ENCODE assay signal across 22 mouse cellular contexts in genomic region chr8:77453836-77454235, GRCm38 (mm10).
DNase-seq lines count a peak whose midpoint lies in the region; ATAC-seq lines count a peak whose summit lies in the region.
"Had no signal": no experiment of that assay in that cellular context is flagged by ENCODE, and none has a peak within 500 bp of the region (broad histone marks: within the 10 kb centered on the region; RNA-seq: fewer than 3 reads in every experiment).

No protein-coding gene starts in this region.

- H3K27ac ChIP-seq in heart, embryonic 14.5 days (replicated peaks in 1 of 2; ENCODE audit: control insufficient read depth in 1 of 2, insufficient read depth in 1 of 2, low read depth in 2 of 2, low read length in 2 of 2) = no peak overlapping the region
- H3K27ac ChIP-seq in heart, embryonic 10.5 days = no peak overlapping the region
- H3K27ac ChIP-seq: embryonic facial prominence, embryonic 12.5 days; forebrain, embryonic 15.5 days; heart, embryonic 15.5 days; hindbrain, embryonic 12.5 days had no signal

- H3K27me3 ChIP-seq in heart, embryonic 14.5 days (ENCODE audit: control insufficient read depth, insufficient read depth, low read length) = no peaks in the 10 kb centered on the region
- H3K27me3 ChIP-seq in heart, embryonic 10.5 days (ENCODE audit: insufficient read depth, poor library complexity, severe bottlenecking) = no peaks in the 10 kb centered on the region
- H3K27me3 ChIP-seq: embryonic facial prominence, embryonic 12.5 days; forebrain, embryonic 15.5 days; heart, embryonic 15.5 days; hindbrain, embryonic 12.5 days had no signal

- peak; percentile 21; the same call in 1 of the 2 replicates for ATAC-seq in heart, embryonic 14.5 days (ENCODE audit: insufficient number of reproducible peaks, insufficient read depth, low FRiP score, low read depth)
- ATAC-seq: CD4-positive, CD25-positive, alpha-beta regulatory T cell, adult 4 months; forebrain, embryonic 15.5 days; hindbrain, embryonic 16.5 days; inflammation-experienced regulatory T-cells, adult 6 months had no signal

- H3K9me3 ChIP-seq in heart, embryonic 14.5 days (ENCODE audit: control insufficient read depth, low read length) = peaks cover 21% of the 10 kb centered on the region
- H3K9me3 ChIP-seq in heart, embryonic 10.5 days = peaks cover 13% of the 10 kb centered on the region
- H3K9me3 ChIP-seq: forebrain, embryonic 15.5 days; G1E had no signal

- peak; percentile 45 for DNase-seq in adrenal gland, adult 2 months
- no peak for DNase-seq in adrenal gland, postnatal 4 days (ENCODE audit: low spot score in 2 of 2)
- DNase-seq in gastrocnemius, postnatal 14 days = peak; percentile 42
- DNase-seq in gastrocnemius, postnatal 10 days = no peak
- no peak for DNase-seq in heart, embryonic 10.5 days (ENCODE audit: low spot score)
- DNase-seq in thymus, postnatal 4 days = peak; percentile 43
- no peak for DNase-seq in thymus, postnatal 0 days (ENCODE audit: low spot score)
- DNase-seq: adrenal gland, postnatal 14 days; B cell, adult 2 months; cerebellum, adult 18-20 months; cerebellum, adult 9-11 months; heart, postnatal 4 days; kidney, adult 18-20 months had no signal

- intact Hi-C loops in gastrocnemius, postnatal 14 days (cut with DNase I; ENCODE audit: low total_unique reads) = no loop called here

- H3K4me1 ChIP-seq in heart, embryonic 14.5 days (ENCODE audit: control insufficient read depth in 2 of 2, insufficient read depth in 2 of 2, low read length in 2 of 2) = 0 out of 4 replicates have a peak, but pooled peaks cover 0 to 2% of the 10 kb centered on the region in 2 experiments
- H3K4me1 ChIP-seq in heart, embryonic 10.5 days = peaks cover 7% of the 10 kb centered on the region; the same call in 1 of the 2 replicates
- H3K4me1 ChIP-seq: forebrain, embryonic 15.5 days; hindbrain, embryonic 12.5 days had no signal

- WGBS in heart, embryonic 14.5 days = 86% methylated on average over 9 of the region's 9 CpGs
- WGBS in heart, embryonic 10.5 days = 82% methylated on average over 9 of the region's 9 CpGs

- H3K36me3 ChIP-seq in heart, embryonic 14.5 days (ENCODE audit: control insufficient read depth, insufficient read depth, low read length) = peaks cover 15% of the 10 kb centered on the region
- peaks cover 27% of the 10 kb centered on the region for H3K36me3 ChIP-seq in heart, embryonic 10.5 days
- H3K36me3 ChIP-seq: forebrain, embryonic 15.5 days had no signal

- H3K4me3 ChIP-seq in heart, embryonic 14.5 days (ENCODE audit: control insufficient read depth in 1 of 2, insufficient read depth in 1 of 2, low read depth in 1 of 2, low read length in 2 of 2) = no peak overlapping the region
- H3K4me3 ChIP-seq in heart, embryonic 10.5 days = no peak overlapping the region
- H3K4me3 ChIP-seq: embryonic facial prominence, embryonic 12.5 days; forebrain, embryonic 15.5 days; heart, embryonic 15.5 days; hindbrain, embryonic 12.5 days had no signal

- no peak overlapping the region; the same call in 1 of the 2 replicates for H3K9ac ChIP-seq in heart, embryonic 14.5 days (ENCODE audit: low read length)
- H3K9ac ChIP-seq: embryonic facial prominence, embryonic 12.5 days; forebrain, embryonic 15.5 days; heart, embryonic 15.5 days; hindbrain, embryonic 12.5 days had no signal

- no peak overlapping the region for H3K4me2 ChIP-seq in heart, embryonic 14.5 days (ENCODE audit: low read length)
- H3K4me2 ChIP-seq: embryonic facial prominence, embryonic 12.5 days; forebrain, embryonic 15.5 days; heart, embryonic 15.5 days; hindbrain, embryonic 12.5 days had no signal

Comparison
In these comparisons a context has a peak if more than half of its experiments do, and no peak if none do; other contexts are left out.
1. DNase-seq: peak in adrenal gland, adult 2 months (single experiment), gastrocnemius, postnatal 14 days (single experiment) and thymus, postnatal 4 days (single experiment); none in adrenal gland, postnatal 4 days (0 of 2), gastrocnemius, postnatal 10 days (single experiment), heart, embryonic 10.5 days (single experiment) and thymus, postnatal 0 days (single experiment).